Mouse (Mus musculus): ENCODE results near the gene Gm8126. TPM values are rescaled to one million over a fixed set of nuclear protein-coding genes. Genes with fewer than 3 reads are reported as not detected.

Gene Gm8126
- not detected in 4 replicates for total RNA-seq (2023; ENCODE audit: inconsistent age)

DNA sequence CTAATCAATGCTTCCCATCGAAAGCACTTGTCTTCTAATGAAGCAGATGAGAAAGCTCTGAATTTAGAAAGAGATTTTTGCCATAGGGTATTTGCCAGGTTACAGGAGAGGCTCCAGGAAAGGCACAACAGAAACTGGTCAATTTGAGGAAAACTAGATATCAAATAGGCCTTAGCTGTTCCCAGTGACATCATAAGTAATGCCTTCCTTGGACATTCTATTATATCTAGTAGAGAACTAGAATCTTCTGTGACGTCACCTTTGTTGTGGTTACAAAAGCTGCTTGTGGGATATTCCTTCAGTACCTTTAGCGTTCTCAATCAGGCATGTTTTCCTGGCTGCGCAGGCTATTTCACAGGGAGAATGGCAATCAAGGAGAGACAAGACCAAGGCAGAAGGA lies at the start of gene Gm8126:
Gm8126 (plus strand) TSS at position 301 of the 400 bp plus-strand sequence.

DNA sequence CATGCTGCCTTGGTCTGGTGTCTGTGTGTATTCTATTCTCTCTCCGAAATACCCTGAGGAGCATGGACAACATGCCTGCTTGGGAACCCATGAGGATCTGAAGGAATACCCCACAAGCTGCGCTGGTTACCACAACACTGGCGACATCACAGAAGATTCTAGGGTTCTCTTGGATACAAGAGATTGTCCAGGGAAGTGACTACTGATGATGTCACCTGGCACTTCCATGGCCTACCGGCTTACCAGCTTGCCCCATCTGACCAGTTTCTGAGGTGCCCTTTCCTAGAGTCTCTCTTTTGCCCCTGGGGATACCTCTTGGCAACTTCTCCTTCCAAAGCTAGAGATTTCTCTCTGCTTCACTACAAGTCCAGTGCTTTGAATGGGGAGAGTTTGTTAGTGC lies 23.2 kb upstream of the Gm8126 start, which contains the start of gene Gm8122:
Gm8122 (minus strand) TSS at position 101 of the 400 bp plus-strand sequence.

GRCm38 (mm10) chr14:43274986-43275511 lies 16.6 kb downstream of the Gm8126 start, which contains the start of gene Gm9732:
Gm9732 (plus strand) TSS chr14:43275036.

GRCm38 (mm10) chr14:43293503-43293902 lies 35.1 kb downstream of the Gm8126 start, which contains the start of gene Gm8127:
Gm8127 (minus strand) TSS chr14:43293832.

Other genes starting within 250 kb of the Gm8126 start
- gene Gm10376, start 243.0 kb upstream of the Gm8126 start, total RNA-seq (2023; ENCODE audit: inconsistent age) = not detected in 4 replicates
- gene Gm8094, start 182.0 kb upstream of the Gm8126 start, total RNA-seq (2023; ENCODE audit: inconsistent age) = not detected in 4 replicates
- not detected in 4 replicates for gene Gm8104, start 158.0 kb upstream of the Gm8126 start, total RNA-seq (2023; ENCODE audit: inconsistent age)
- not detected in 4 replicates for gene Gm7233, start 78.8 kb upstream of the Gm8126 start, total RNA-seq (2023; ENCODE audit: inconsistent age)
- gene Gm8122, start 23.3 kb upstream of the Gm8126 start, total RNA-seq (2023; ENCODE audit: inconsistent age) = not detected in 4 replicates
- not detected in 4 replicates for gene Gm9732, start 16.4 kb downstream of the Gm8126 start, total RNA-seq (2023; ENCODE audit: inconsistent age)
- not detected in 4 replicates for gene Gm8127, start 35.2 kb downstream of the Gm8126 start, total RNA-seq (2023; ENCODE audit: inconsistent age)
- not detected in 4 replicates for gene 1700001F09Rik, start 89.2 kb downstream of the Gm8126 start, total RNA-seq (2023; ENCODE audit: inconsistent age)
- gene Gm8138, start 157.7 kb downstream of the Gm8126 start, total RNA-seq (2023; ENCODE audit: inconsistent age) = not detected in 4 replicates

Measured in B cell, adult (primary cell).